Mouse (Mus musculus) layer of hippocampus, postnatal 25 days (tissue): ENCODE results near the gene Ern2. TPM values are rescaled to one million over a fixed set of nuclear protein-coding genes. Genes with fewer than 3 reads are reported as not detected.

Experiments
- DNase-seq, 2 experiments: peaks; one replicate each; pipeline ENCODE4 v3.0.0; 2022; ENCODE audit warnings: mixed read lengths in 2 of 2, low spot score in 1 of 2; ENCODE audit errors: extremely low spot score in 1 of 2
- total RNA-seq, 2 experiments: library from RNA; stranded (reverse); gene quantifications; 2 replicates each; pipeline ENCODE4 v1.2.3; 2021

Gene Ern2
- under 1 TPM; 0.30 to 0.45 TPM for total RNA-seq

GRCm38 (mm10) chr7:122186043-122186442 lies at the start of gene Ern2:
Gene Ern2 (minus strand): TSS chr7:122186207.
- no peak for DNase-seq

DNA sequence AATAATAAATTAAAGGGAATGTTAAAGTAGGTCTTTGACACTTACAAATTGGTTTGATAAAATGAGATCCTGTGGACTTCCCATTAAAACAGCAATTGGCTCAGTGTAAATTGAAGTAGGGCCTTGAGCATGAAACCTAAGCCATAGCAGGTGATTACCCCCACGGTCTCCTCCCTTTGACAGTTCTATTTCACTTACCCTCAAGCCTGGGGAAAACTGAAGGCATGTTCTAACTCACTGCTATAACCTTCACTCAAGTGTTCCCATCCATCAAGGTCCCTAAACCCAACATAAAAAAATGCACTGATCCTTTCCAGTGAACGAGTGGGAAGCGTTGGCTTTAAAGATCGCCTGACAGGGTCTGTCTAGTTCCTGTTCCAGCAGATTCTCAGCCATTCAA lies 44.9 kb upstream of the Ern2 start:
- no peak for DNase-seq

- no peak for DNase-seq
Observed at GRCm38 (mm10) chr7:122229916-122230315, 43.9 kb upstream of the Ern2 start.

DNA sequence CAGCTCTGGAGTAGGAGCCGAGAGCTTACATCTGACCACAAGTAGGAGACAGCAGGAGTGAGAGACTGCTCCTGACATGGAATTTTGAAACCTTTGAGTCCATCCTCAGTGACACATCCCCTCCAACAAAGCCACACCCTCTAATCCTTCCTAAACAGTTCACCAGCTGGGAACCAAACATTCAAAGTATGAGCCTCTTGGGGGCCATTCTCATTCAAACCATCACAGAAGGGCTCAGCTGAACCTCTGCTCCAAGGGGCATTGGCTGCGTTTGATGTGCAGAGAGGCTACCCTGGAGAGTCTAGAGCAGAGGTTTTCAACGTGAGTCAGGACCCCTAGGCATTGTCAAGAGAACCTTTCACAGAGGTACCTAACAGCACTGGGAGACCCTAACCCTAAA lies 43.3 kb upstream of the Ern2 start:
- no peak for DNase-seq

DNA sequence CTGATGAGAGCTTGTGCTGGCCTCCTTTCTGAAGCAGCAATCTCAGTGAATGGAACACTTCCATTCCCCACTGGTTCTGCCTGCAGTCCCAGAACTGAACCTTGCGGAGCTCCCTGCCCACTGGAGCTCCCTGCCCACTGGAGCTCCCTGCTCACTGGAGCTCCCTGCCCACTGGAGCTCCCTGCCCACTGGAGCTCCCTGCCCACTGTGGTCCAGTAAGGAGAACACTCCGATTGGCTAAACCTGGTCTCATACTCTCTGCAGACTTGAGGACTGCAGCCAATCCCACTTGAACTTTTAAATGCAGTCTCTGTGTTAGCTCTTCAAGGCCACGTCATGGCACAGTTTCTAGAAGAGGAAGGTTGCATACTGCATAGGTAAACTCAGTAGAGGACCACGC lies 40.7 kb upstream of the Ern2 start:
- no peak for DNase-seq

- no peak for DNase-seq
Observed at GRCm38 (mm10) chr7:122226020-122226742, 40.2 kb upstream of the Ern2 start.

GRCm38 (mm10) chr7:122219315-122219801 lies 33.4 kb upstream of the Ern2 start, which contains the start of gene Chp2:
Gene Chp2 (plus strand): TSS chr7:122219496.
- DNase-seq = no peak

DNA sequence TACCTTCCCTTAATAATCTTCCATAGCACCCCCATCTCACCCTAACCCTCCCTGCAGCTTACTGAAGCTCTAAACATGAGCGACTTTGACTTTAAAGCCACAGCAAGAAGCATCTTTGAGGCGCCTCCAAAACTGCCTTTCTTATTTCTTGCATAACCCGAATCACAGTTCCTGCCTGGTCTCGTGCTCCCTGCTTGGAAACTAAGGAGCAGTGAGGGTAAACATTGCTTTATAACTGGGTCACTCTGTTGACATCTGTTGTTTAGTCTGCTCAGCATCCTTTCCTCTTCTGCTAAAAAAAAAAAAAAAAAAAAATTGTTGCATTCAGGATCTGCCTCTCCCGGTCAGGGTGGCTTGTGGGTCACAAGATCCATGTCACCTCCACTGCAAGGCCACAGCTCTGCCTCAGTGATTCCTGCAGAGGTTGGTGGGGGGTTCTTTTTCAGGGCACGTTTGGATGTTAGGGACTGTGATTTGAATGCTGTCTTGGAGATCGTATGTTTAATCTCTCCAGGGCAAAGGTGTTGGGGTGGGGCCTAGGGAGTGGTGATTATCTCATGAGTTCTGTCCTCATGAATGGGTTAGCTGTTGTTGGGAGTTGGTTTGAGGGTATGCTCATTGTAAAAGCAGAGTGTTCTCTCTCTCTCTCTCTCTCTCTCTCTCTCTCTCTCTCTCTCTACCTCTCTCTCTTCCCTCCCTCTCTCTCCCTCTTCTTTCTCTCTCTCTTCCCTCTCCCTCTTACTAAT lies 22.4 kb upstream of the Ern2 start:
- no peak for DNase-seq

GRCm38 (mm10) chr7:122206121-122206520 lies 20.1 kb upstream of the Ern2 start:
- no peak for DNase-seq

GRCm38 (mm10) chr7:122203936-122204335 lies 17.9 kb upstream of the Ern2 start:
- DNase-seq = no peak

- DNase-seq = peak in 1 of 2 experiments; percentile 9
Observed at GRCm38 (mm10) chr7:122199296-122199695, 13.3 kb upstream of the Ern2 start.

DNA sequence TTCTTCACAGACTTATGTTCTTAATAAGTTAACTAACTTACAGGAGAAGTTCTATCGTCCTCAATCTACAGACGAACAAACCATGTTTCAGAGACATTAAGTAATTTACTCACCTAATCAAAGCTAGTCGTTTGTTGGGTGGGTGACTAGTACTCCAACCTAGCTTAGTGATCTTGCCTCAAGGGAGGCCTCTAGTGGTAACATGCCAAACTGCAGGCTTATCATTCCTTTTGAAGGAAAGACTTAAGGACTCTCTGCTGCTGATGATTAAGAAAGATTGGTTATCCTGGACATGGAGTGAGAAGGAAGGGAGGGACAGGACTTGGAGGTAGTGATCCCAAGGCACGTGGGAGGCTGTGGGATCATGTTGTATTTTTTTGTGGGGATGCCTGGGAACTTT lies 11.3 kb upstream of the Ern2 start:
- peak in 1 of 2 experiments; percentile 76 for DNase-seq

DNA sequence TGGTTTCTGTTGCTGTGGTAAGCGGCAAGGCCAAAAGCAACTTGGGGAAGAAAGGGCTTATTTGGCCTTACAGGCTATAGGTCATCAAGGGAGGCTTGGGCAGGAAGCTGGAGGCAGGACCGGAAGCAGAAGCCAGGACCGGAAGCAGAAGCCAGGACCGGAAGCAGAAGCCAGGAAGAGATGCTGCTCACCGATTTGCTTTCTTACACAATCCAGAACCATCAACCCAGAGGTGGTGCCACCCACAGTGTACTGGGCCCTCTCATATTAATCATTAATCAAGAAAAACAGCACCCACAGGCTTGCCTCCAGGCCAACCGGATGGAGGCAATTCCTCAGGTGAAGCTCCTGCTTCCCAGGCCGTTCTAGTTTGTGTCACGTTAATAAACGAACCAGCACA lies 10.8 kb upstream of the Ern2 start:
- DNase-seq = no peak

GRCm38 (mm10) chr7:122193919-122194318 lies 7.9 kb upstream of the Ern2 start:
- DNase-seq = no peak

DNA sequence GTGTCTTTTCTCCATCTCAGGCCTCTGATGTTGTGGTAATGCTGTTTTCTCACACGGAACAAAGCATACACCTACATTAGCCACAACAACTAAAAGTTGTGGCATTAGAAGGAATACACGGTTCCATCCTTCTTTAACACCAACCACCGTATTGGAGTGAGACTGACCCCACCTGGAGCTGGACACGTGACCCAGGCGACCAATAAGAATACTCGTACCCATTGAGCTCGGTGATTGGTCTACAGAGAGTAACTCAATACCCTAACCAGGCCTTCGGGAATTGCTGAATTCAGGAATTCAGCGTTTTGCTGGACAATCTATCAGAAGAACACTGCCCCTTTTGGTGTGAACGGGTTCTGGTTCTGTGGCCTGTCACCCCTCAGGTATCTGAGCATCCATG lies 5.1 kb upstream of the Ern2 start:
- DNase-seq = no peak

DNA sequence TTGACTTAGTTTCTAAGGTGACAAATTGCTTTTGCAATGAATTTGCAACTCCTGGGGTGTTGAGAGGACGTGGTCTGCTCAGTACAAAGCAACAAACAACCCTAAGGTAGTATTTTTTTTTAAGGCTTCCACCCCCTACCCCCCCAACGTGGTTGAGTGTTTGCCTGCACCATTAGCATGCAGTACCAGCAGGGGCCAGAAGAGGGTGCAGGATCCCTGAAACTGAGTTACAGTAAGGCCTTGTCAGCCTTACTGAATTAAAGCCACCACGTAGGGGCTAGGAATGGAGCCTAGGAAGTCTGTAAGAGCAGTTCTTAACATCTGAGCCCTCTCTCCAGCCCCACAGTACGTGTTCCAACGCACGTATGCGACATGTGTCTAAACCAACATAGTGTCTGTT lies 3.5 kb upstream of the Ern2 start:
- peak in 1 of 2 experiments; percentile 70 for DNase-seq

DNA sequence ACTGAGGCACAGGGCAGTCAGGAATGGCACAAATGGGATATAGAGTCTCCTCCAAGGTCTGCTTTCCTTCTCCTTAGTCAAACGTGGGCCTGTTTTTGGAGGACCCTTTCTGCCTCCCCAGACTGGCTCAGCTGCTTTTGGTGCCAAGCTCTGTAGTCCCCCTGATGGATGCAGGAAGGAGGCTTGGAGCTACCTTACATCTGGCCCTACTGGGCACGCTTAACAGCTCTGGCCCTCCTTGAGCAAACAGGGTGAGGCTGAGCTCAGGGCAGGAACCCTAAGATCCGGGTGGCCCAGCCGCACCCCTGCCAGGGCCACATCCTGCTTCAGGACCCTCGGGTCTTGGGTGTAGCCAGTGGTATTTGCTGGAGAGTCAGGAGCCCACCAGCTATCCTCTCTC lies 1.4 kb downstream of the Ern2 start:
- no peak for DNase-seq

DNA sequence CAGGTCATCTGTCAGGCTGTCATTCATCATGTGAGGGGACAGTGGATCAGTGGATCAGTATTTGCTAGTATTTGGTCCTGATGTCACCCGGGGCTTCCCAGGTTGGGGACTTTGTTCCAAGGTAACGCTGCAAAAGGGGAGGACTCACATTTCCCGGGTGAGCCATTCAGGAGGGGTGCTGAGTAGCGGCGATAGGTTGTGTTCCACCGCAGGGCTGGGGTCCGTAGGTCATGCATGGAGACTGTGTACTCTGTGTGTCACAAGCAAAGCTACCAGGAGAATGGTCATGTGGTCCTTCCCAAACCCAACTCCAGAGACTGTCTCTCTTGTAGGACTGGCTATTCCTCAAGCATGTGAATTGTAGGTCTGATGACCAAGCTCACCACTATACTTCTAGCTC lies 5.3 kb downstream of the Ern2 start:
- no peak for DNase-seq

DNA sequence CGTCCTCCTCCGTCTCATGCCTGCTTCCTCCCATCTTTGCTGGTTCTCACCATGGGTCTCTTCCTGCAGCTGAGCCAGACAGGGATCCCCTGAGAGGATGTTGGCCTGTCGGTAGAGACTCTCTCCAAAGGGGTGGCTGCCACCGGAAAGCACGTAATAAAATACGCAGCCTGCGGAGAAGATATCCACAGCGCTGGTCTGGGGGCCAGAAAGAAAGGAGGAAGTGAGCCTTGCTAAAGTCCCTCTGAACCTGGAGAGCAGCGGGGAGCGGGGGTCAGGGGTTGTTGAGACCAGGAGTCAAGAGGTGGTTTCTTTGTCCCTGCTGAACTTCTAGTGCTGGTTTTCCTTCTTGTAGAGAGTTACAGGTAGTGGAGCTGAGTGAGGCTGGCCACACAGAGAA lies 14.4 kb downstream of the Ern2 start:
- no peak for DNase-seq

DNA sequence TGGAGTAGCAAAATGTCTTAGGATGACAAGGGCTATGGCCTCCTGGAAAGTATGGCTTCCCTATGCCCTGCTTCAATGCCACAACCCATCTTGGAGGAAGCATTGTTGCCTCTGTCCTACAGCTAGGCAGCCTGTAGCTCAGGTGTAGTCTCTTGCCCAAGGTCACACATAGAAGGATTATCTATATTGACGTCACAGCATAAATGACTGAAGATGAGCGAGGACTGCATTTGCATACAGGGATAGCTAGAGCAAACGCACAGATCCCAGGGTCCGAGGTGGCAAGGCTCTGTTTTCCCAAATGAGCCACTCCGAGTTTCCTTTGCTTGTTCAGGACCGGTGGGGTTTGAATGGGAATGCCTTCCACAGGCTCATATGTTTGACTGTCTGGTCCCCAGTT lies 15.3 kb downstream of the Ern2 start:
- no peak for DNase-seq

DNA sequence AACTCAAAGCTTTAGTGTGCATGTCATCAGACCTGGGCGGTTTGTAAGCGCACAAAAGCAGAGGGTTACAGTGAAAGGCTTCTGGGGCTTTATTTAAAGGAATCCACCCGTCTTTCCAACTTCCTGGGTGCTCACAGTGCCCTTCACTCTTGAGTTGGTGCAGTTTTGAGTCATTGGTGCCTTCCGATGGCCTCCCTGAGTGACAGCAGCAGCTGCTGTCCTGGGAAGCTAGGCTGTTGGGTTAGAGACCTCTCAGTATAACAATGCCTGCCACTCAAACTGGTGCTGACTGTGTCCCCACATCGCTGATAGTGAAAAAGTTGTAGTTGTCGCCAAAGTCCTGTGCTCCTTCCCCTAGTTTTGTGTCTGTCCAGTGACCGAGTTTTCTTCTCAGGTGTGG lies 18.8 kb downstream of the Ern2 start:
- no peak for DNase-seq

DNA sequence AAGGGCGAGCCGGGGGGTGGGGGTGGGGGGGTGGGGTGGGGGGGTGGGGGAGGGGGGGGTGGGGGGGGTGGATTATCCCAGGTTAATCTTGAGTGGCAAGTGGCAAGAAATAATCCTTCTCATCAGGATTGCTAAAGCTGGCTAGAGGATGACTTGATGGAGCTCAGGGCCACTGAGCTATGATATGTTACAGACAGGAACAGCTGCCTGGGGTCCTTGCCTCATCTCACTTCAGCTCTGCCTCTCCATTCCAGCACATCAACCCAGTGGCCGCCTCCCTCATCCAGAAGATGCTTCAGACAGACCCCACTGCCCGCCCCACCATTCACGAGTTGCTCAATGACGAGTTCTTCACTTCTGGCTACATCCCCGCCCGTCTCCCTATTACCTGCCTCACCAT lies 22.2 kb downstream of the Ern2 start:
- DNase-seq = no peak
